Comparison of ENCODE assay signal across 24 mouse cellular contexts in the genomic region with DNA sequence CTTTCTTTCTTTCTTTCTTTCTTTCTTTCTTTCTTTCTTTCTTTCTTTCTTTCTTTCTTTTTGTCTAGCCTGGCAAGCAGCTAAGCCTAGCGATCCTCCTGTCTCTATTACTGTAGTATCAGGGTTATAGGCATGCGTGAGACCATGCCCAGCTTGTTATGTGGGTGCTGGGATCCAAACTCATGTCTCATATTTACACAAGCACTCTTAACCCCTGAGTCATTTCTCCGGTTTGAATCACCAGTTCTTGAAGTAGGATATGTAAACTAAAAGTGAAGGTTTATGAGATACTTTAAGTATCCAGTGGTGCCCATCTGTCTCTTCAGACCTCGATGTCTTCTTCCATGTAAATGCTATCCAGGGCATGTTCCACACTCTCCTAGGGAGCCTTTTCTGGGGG. TPM values are rescaled to one million over a fixed set of nuclear protein-coding genes. Genes with fewer than 3 reads are reported as not detected.
DNase-seq lines count a peak whose midpoint lies in the region; ATAC-seq lines count a peak whose summit lies in the region.
"Had no signal": no experiment of that assay in that cellular context is flagged by ENCODE, and none has a peak within 500 bp of the region (broad histone marks: within the 10 kb centered on the region; RNA-seq: fewer than 3 reads in every experiment).

No protein-coding gene starts in this region.

- peak; percentile 87 for DNase-seq in 3T3-L1 (ENCODE audit: low read depth, low spot score)
- DNase-seq in NIH3T3 (ENCODE audit: low read depth): peak; percentile 88
- peak; percentile 38 for DNase-seq in fibroblast of lung, adult 2 months (ENCODE audit: low read depth)
- DNase-seq in lung, adult 18-20 months: no peak
- DNase-seq in urinary bladder, adult 18-20 months (ENCODE audit: low spot score in 2 of 2): no peak
- DNase-seq: adrenal gland, postnatal 10 days; adrenal gland, postnatal 36 days; B cell, adult 2 months; cerebellum, adult 18-20 months; cerebellum, adult 9-10 months; cerebellum, postnatal 14 days; gastrocnemius, postnatal 25 days; heart, adult 18-20 months; heart, postnatal 10 days; heart, postnatal 36 days had no signal

- no peak for ATAC-seq in megakaryocyte, adult 5-6 weeks (ENCODE audit: poor library complexity, severe bottlenecking)
- ATAC-seq: activated CD4-positive, CD25-positive, alpha-beta regulatory T cell, adult 4 months; CD4-positive, CD25-positive, alpha-beta regulatory T cell, adult 4 months; forebrain, embryonic 15.5 days; hindbrain, postnatal 0 days; inflammation-experienced regulatory T-cells, adult 6 months had no signal

RNA-seq across cellular contexts. Expression of a gene that starts 8.6 kb away (rescaled TPM):
- 0.82 TPM in 1 of 2 replicates, not detected in the other for total RNA-seq in megakaryocyte, adult 5-6 weeks (2015)
- total RNA-seq in megakaryocyte, adult 5-6 weeks (2017): 0.95 TPM in 1 of 2 replicates, not detected in the other
- total RNA-seq: gastrocnemius, adult 8-10 months; gastrocnemius, postnatal 25 days; MEL had no signal

RNA-seq across cellular contexts. Expression of a gene that starts 39.0 kb away (rescaled TPM):
- total RNA-seq in megakaryocyte, adult 5-6 weeks (2015): not detected in 2 replicates
- total RNA-seq in megakaryocyte, adult 5-6 weeks (2017): 0.15 and 0.24 TPM in 2 replicates
- total RNA-seq: adrenal gland, adult 18-20 months; adrenal gland, postnatal 10 days; adrenal gland, postnatal 36 days; gastrocnemius, postnatal 25 days; heart, adult 18-20 months; heart, postnatal 10 days; heart, postnatal 36 days had no signal

RNA-seq across cellular contexts. Expression of a gene that starts 39.9 kb away (rescaled TPM):
- total RNA-seq in megakaryocyte, adult 5-6 weeks (2015): 15.6 and 20.7 TPM in 2 replicates
- total RNA-seq in megakaryocyte, adult 5-6 weeks (2017): 11.1 and 11.4 TPM in 2 replicates

RNA-seq across cellular contexts. Expression of a gene that starts 53.1 kb away (rescaled TPM):
- total RNA-seq in megakaryocyte, adult 5-6 weeks (2015): 48.6 and 56.1 TPM in 2 replicates
- total RNA-seq in megakaryocyte, adult 5-6 weeks (2017): 66.5 and 66.7 TPM in 2 replicates

RNA-seq across cellular contexts. Expression of a gene that starts 54.0 kb away (rescaled TPM):
- 73.0 and 80.3 TPM in 2 replicates for total RNA-seq in megakaryocyte, adult 5-6 weeks (2015)
- 51.2 and 57.6 TPM in 2 replicates for total RNA-seq in megakaryocyte, adult 5-6 weeks (2017)

Comparison
In these comparisons a context has a peak if more than half of its experiments do, and no peak if none do; other contexts are left out.
1. DNase-seq: peak in 3T3-L1 (single experiment), NIH3T3 (single experiment) and fibroblast of lung, adult 2 months (single experiment); none in lung, adult 18-20 months (0 of 2) and urinary bladder, adult 18-20 months (0 of 2).